Mouse (Mus musculus) c-Kit-negative CD71-positive TER-119-positive erythroid progenitor cells, embryonic 14.5 days (primary cell): ENCODE results near the gene Hist3h2ba.

Source experiments
- DNase-seq: peaks from one replicate; pipeline ENCODE4 v3.0.0-alpha.2; 2013; ENCODE audit warnings: low read depth, low spot score

Gene Hist3h2ba

DNA sequence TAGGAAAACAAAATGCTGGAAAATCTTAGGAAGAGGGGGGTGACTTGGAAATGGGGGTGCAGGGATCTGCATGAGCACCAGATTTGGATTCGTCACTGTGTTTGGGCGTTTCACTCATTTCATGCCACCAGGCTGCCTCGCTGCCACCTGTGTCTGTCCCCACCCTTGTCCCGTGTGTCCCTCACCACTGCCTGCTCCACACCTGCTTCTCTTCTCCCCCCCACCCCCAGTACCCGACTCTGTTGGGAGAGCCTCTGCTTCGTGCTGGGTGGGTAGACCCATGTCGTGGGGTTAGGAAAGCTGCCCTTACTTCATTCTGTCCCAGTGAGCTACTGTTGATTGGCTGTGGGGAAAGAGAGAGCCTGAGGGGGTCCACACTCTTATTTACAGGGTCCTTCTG, 35.9 kb downstream of the Hist3h2ba start:
- no peak for DNase-seq

GRCm38 (mm10) chr11:58985299-58985917, 36.7 kb downstream of the Hist3h2ba start:
- no peak for DNase-seq

- DNase-seq = no peak
Measured at GRCm38 (mm10) chr11:58989166-58989565, 40.4 kb downstream of the Hist3h2ba start.

- no peak for DNase-seq
Measured at GRCm38 (mm10) chr11:58990141-58990540, 41.4 kb downstream of the Hist3h2ba start.

DNA sequence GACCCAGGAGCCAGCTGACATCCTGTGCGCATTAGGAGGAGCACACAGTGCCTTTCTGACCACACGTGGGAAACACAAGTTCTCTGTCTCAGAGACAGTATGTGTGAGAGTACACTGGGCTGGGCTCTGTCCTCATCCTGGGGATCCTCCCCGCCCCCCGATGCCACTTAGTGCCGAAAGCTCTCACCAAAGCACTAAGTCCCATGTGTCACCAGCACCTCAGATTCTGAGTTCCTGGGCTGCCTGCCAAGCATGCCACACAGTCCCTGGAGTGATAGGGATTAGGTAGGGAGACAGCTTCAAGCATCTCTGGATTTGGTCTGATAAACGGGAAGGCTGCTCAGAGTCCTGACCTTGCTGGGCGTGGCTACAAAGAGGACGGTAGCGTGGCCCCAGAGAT, 42.1 kb downstream of the Hist3h2ba start:
- no peak for DNase-seq

- no peak for DNase-seq
Measured at GRCm38 (mm10) chr11:58991911-58992310, 43.2 kb downstream of the Hist3h2ba start.

DNA sequence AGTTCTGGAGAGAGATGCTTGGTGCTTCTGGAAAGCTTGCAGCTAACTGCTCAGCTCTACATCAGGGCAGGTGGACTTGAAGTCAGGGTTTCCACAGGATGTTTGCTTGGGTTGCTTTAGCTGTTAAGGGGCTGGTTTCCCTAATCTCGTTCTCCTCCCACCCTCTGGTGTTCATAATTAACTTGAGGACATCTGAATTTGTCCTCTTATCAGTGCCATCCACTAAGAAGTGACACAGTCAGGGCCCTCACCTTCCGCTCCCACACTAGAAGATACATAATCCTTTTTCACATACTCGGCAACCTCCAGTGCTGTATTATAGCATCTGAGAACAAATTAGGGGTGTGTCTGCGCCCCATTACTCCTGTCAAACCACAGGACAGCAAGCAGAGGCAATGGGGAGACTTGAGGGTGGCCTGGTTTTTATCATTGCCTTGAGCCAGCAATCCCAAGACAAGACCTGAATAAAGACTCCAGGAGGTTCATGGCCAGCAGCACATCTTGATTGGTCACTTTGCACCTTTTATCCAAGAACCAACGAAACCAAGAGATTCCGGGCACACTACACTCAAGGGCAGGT, 44.5 kb downstream of the Hist3h2ba start:
- no peak for DNase-seq

DNA sequence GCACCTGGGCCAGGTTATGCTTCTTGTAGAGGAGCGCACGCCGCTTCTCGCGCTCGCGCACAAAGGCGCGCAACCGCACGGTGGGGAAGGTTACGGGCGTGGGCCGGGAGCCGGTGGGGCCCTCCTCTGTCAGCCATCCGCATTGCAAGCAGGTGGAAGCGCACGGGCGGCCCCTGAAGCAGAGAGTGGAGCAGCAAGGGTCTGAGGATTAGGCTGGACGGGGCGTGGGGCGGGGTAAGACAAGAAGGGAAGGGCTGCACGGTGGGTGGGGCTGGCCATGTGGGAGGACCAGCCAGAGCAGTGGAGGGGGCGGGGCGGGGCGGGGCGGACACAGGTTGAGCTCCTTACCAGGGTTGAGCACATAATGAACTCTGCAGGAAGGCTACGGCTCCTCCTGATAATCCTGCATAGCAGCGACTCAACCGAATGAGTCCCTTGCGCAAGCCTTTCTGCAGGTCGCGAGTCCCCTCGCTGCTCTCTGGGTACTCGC, 45.7 kb downstream of the Hist3h2ba start:
- DNase-seq = peak; percentile 26

DNA sequence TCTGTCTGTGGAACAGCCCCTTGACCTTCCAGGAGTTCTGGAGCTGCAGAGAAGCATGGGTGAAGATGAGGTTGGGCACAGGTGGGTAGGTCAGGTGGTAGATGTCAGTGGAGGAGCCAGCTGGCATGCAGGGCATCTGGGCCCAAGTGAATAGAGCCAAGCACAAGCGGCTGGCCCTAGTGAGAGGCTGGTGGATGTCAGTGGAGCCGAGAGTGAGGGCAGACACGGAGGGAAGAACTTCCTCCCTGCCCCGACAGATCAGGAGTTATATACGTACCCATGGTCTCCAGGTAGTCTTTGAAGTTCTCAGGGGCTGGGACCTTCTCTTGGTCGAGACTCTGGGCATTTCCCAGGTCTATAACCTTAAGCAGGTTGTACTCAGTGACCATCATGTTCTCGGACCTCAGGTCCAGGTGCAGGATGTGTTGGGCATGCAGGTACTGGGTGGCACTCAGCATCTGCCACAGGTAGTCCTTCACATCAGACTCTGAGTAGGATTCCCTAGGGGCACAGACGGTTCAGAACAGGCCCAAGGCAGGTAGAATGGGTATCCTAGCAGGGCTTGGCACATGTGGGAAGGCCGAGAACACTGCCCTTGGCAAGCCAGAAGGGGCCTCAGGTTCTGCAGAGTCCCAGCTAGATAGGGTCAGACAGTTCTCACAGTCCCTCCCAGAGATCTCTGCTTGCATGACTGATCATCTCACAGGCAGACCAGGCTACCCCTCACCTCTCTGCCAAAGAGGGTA, 46.5 kb downstream of the Hist3h2ba start:
- DNase-seq = no peak

DNA sequence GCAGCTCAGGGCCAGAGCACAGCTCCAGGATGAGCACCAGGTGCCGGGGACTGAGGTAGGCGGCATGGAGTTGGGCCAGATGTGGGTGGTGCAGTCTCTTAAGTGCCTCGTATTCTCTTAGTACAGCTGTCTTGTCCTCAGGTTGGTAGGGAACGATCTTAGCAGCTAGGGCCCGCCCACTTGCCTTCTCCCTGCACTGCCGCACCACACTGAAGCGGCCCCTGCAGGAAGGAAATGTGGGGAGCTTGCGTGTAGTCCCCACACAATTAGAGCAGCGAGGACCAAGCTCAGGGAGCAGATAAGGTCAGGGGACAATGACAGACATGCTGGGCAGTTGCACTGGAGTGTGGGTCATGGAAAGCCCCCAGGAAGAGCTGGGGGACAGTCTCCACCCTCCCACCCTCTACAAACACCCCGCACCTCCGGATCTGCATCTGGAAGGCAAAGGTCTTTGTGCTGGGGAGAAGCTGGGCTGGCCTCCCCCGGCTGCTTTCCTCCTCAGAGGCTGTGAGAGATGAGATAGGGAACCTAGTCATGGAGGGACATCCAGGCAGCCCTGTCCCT, 47.2 kb downstream of the Hist3h2ba start:
- DNase-seq = no peak

- no peak for DNase-seq
Measured at GRCm38 (mm10) chr11:58997541-58997940, 48.8 kb downstream of the Hist3h2ba start.
